In the genomic region with DNA sequence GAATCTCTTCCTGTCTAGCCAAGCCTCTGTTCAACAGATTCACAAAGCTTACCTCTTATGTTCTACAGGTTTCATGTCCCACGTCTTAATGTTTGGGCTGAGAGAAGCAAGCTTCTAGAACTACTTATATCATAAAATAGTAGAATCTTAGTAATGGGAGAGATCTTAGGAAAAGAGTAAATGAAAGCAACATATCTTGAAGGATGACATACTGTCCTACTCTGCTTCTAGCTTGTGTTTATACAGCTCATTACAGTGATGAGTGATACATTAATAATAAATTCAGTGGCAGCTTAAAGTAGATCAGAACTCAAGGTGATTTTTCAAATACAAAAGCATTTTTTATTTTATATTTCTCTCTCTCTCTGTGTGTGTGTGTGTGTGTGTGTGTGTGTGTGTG, we compare ENCODE assay signal across 1 mouse cellular context.
TF ChIP-seq lines count a peak whose summit lies in the region.

A gene (minus strand): TSS at position 101 of the 400 bp plus-strand sequence.

TF ChIP-seq in CH12.LX, 34 proteins besides CTCF, POLR2A, EP300 and RAD21 (continued from another document):
- TF ChIP-seq MAFK (IDR thresholded peaks at IDR 0.05; ENCODE audit: insufficient replicate concordance, low read length) = no peak
TF ChIP-seq in CH12.LX: peak in this region for 0.
